ENCODE assay signal across 8 mouse cellular contexts in the genomic region with DNA sequence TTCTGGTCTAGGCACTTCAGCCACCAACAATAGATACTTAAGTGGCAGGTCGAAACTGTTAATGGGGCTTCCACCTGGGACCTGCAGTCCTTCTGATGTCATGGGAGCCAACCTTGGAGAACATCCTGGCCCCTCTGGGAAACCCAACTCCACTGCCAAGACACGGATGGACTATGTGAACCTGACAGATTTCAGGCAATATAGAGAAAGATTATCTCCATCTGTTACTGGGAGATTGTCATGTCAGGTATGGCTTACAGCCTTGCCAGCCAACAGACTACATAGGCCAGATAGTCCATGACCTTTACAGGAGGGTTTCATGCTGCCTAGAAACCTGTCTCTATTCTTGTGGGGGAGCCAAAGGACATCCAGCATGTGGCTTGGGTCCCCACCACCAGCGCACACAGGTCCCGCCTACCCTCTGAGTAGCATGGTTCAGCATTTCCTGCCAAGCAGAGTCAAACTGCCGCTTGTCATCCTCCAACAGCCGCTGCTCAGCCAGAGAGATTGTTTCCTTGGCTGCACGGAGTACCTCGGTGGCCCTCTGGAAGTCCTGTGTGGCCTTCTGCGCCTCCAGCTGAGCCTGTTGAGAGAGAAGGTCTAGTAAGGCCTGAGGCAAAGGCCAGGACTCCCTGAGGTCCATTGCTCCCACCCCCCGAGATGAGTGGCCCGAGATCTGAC. TPM values are rescaled to one million over a fixed set of nuclear protein-coding genes. Genes with fewer than 3 reads are reported as not detected.
DNase-seq lines count a peak whose midpoint lies in the region; ATAC-seq and TF ChIP-seq lines count a peak whose summit lies in the region.
"Had no signal": no experiment of that assay in that cellular context is flagged by ENCODE, and none has a peak within 500 bp of the region (broad histone marks: within the 10 kb centered on the region; RNA-seq: fewer than 3 reads in every experiment).

No protein-coding gene starts in this region.

- no peak for TF ChIP-seq CTCF in kidney, adult 2 months (conservative IDR thresholded peaks at IDR 0.05; ENCODE audit: insufficient read depth, insufficient read length, low read depth, low read length)

- no peak overlapping the region for H3K4me3 ChIP-seq in kidney, adult 2 months (ENCODE audit: insufficient read depth, low read depth, low read length)
- H3K4me3 ChIP-seq in hindbrain, embryonic 16.5 days (ENCODE audit: low read length): no peak overlapping the region
- H3K4me3 ChIP-seq in intestine, embryonic 15.5 days (replicated peaks): no peak overlapping the region
- H3K4me3 ChIP-seq: embryonic facial prominence, embryonic 12.5 days had no signal

- peak; percentile 70 for ATAC-seq in activated CD4-positive, CD25-positive, alpha-beta regulatory T cell, adult 4 months
- ATAC-seq in hindbrain, embryonic 16.5 days: no peak
- no peak for ATAC-seq in intestine, embryonic 15.5 days

- 57% methylated on average over 11 of the region's 11 CpGs for WGBS in kidney, adult 2 months
- WGBS in hindbrain, embryonic 16.5 days: 64% methylated on average over 11 of the region's 11 CpGs
- 81% methylated on average over 11 of the region's 11 CpGs for WGBS in intestine, embryonic 15.5 days

- H3K9ac ChIP-seq in hindbrain, embryonic 16.5 days (ENCODE audit: low read depth, low read length): no peak overlapping the region
- no peak overlapping the region for H3K9ac ChIP-seq in intestine, embryonic 15.5 days
- H3K9ac ChIP-seq: embryonic facial prominence, embryonic 12.5 days had no signal

- H3K4me1 ChIP-seq in kidney, adult 2 months (ENCODE audit: control insufficient read depth, insufficient read depth, low read length): peaks cover 20% of the 10 kb centered on the region; the same call in 1 of the 2 replicates
- peaks cover 15% of the 10 kb centered on the region for H3K4me1 ChIP-seq in hindbrain, embryonic 16.5 days (ENCODE audit: control insufficient read depth, insufficient read depth, low read depth, low read length)
- peaks cover 19% of the 10 kb centered on the region for H3K4me1 ChIP-seq in intestine, embryonic 15.5 days (replicated peaks)

- DNase-seq in kidney, adult 2 months: no peak
- no peak for DNase-seq in kidney, postnatal 25 days
- DNase-seq in CD4-positive, CD25-positive, alpha-beta regulatory T cell, adult 2 months (ENCODE audit: low read depth, low spot score): peak; percentile 64
- DNase-seq in testis, postnatal 14 days (ENCODE audit: low spot score): no peak

- no peaks in the 10 kb centered on the region for H3K27me3 ChIP-seq in kidney, adult 2 months (replicated peaks; ENCODE audit: control insufficient read depth, insufficient read depth, low read length)
- H3K27me3 ChIP-seq in hindbrain, embryonic 16.5 days (replicated peaks; ENCODE audit: control insufficient read depth, insufficient read depth, low read length): no peaks in the 10 kb centered on the region
- H3K27me3 ChIP-seq in intestine, embryonic 15.5 days (replicated peaks): no peaks in the 10 kb centered on the region
- H3K27me3 ChIP-seq: embryonic facial prominence, embryonic 12.5 days had no signal

- TF ChIP-seq POLR2A in kidney, adult 2 months (IDR thresholded peaks at IDR 0.05; ENCODE audit: low read depth, low read length): no peak

- no peak overlapping the region for H3K4me2 ChIP-seq in hindbrain, embryonic 16.5 days (ENCODE audit: low read length)
- H3K4me2 ChIP-seq in intestine, embryonic 15.5 days (replicated peaks): no peak overlapping the region
- H3K4me2 ChIP-seq: embryonic facial prominence, embryonic 12.5 days had no signal

- no peaks in the 10 kb centered on the region for H3K36me3 ChIP-seq in kidney, adult 2 months (ENCODE audit: control insufficient read depth, insufficient read depth, low read length)
- 0 out of 2 replicates have a peak, but pooled peaks cover 2% of the 10 kb centered on the region for H3K36me3 ChIP-seq in hindbrain, embryonic 16.5 days (ENCODE audit: control insufficient read depth, insufficient read depth, low read length)
- H3K36me3 ChIP-seq in intestine, embryonic 15.5 days: no peaks in the 10 kb centered on the region

- H3K9me3 ChIP-seq in hindbrain, embryonic 16.5 days (ENCODE audit: control insufficient read depth, low read length): no peaks in the 10 kb centered on the region
- H3K9me3 ChIP-seq in intestine, embryonic 15.5 days: no peaks in the 10 kb centered on the region
- H3K9me3 ChIP-seq: embryonic facial prominence, embryonic 12.5 days had no signal

- H3K27ac ChIP-seq in kidney, adult 2 months (ENCODE audit: insufficient read depth, low read depth, low read length): peak overlapping the region; percentile 26
- H3K27ac ChIP-seq in hindbrain, embryonic 16.5 days (ENCODE audit: low read depth, low read length): peak overlapping the region; percentile 1
- no peak overlapping the region for H3K27ac ChIP-seq in intestine, embryonic 15.5 days

RNA-seq across cellular contexts. Expression of a gene that starts 48.4 kb away (rescaled TPM):
- polyA plus RNA-seq in kidney, adult 2 months (2012; rRNA removed): 33.4 and 43.4 TPM in 2 replicates
- polyA plus RNA-seq in activated CD4-positive, CD25-positive, alpha-beta regulatory T cell, adult 4 months (2017; shearing (Covaris generic)): 10 to 100 TPM; 13.1 to 13.9 TPM
- 152 and 155 TPM in 2 replicates for polyA plus RNA-seq in hindbrain, embryonic 16.5 days (2015; fragmentation: Nextera tagmentation; extraction: Ambion mirVana)
- 18.1 and 20.6 TPM in 2 replicates for polyA plus RNA-seq in intestine, embryonic 15.5 days (2015; fragmentation: Nextera tagmentation; extraction: Ambion mirVana)

RNA-seq across cellular contexts. Expression of a gene that starts 51.0 kb away (rescaled TPM):
- 13.6 and 16.2 TPM in 2 replicates for polyA plus RNA-seq in kidney, adult 2 months (2012; rRNA removed)
- 10 to 100 TPM; 18.1 to 18.6 TPM for polyA plus RNA-seq in activated CD4-positive, CD25-positive, alpha-beta regulatory T cell, adult 4 months (2017; shearing (Covaris generic))
- 76.5 and 86.9 TPM in 2 replicates for polyA plus RNA-seq in hindbrain, embryonic 16.5 days (2015; fragmentation: Nextera tagmentation; extraction: Ambion mirVana)
- polyA plus RNA-seq in intestine, embryonic 15.5 days (2015; fragmentation: Nextera tagmentation; extraction: Ambion mirVana): 34.9 and 36.5 TPM in 2 replicates
